Mouse (Mus musculus) neural tube, embryonic 11.5 days (tissue): ENCODE measurements at regions not wholly inside any gene's neighbourhood (a gene's known extent, or its start where the extent isn't known, plus 50 kb on each side); places are given as distances from the start of the nearest gene placed in this dataset.
"Not testable (repeated sequence)": the region's sequence is repeated elsewhere in the genome, so short reads cannot be mapped to it uniquely, and the experiment has no call there.

Source experiments
- ATAC-seq: fragments of 200-750 bp; cut with Nextera tagmentation; 2 replicates; pipeline ENCODE4 v1.8.0; 2017; ENCODE audit warnings: moderate number of reproducible peaks, mild to moderate bottlenecking, moderate TSS enrichment, moderate library complexity; ENCODE audit not compliant: insufficient read depth, low FRiP score, low TSS enrichment
- DNase-seq: peaks from one replicate; pipeline ENCODE4 v3.0.0-alpha.2; 2015; ENCODE audit warnings: low spot score
- H3K27ac ChIP-seq: fragments of 300-500 bp; sonication (generic); 2 replicates; pipeline ENCODE4 v1.5.1; 2014; ENCODE audit warnings: low read depth, mild to moderate bottlenecking, low read length
- H3K27me3 ChIP-seq: fragments of 300-500 bp; sonication (generic); 2 replicates; pipeline ENCODE4 v1.6.1; 2014; ENCODE audit warnings: mild to moderate bottlenecking, low read length, mixed read lengths; ENCODE audit not compliant: control insufficient read depth, insufficient read depth
- H3K36me3 ChIP-seq: fragments of 300-500 bp; sonication (generic); 2 replicates; pipeline ENCODE4 v1.6.1; 2014; ENCODE audit warnings: mild to moderate bottlenecking, low read length, moderate library complexity, mixed read lengths; ENCODE audit not compliant: control insufficient read depth, insufficient read depth
- H3K4me1 ChIP-seq: fragments of 300-500 bp; sonication (generic); 2 replicates; pipeline ENCODE4 v1.6.1; 2014; ENCODE audit warnings: low read length, mixed read lengths; ENCODE audit not compliant: control insufficient read depth, insufficient read depth
- H3K4me2 ChIP-seq: fragments of 300-500 bp; sonication (generic); 2 replicates; pipeline ENCODE4 v1.6.1; 2014; ENCODE audit warnings: low read depth, mild to moderate bottlenecking, moderate library complexity
- H3K4me3 ChIP-seq: fragments of 300-500 bp; sonication (generic); 2 replicates; pipeline ENCODE4 v1.5.1; 2014; ENCODE audit warnings: low read depth, low read length
- H3K9ac ChIP-seq: fragments of 300-500 bp; sonication (generic); 2 replicates; pipeline ENCODE4 v1.6.1; 2014; ENCODE audit warnings: mild to moderate bottlenecking, low read length
- H3K9me3 ChIP-seq: fragments of 300-500 bp; sonication (generic); 2 replicates; pipeline ENCODE4 v1.6.1; 2016; ENCODE audit warnings: low read length; ENCODE audit not compliant: control insufficient read depth
- WGBS: fragments of 180-500 bp; shearing (Covaris S2); extraction: QIAGEN DNeasy Blood & Tissue Kit; methylation state at CpG from one replicate; pipeline ENCODE4 v1.1.7; 2014; 5-methylcytosine and 5-hydroxymethylcytosine counted together

DNA sequence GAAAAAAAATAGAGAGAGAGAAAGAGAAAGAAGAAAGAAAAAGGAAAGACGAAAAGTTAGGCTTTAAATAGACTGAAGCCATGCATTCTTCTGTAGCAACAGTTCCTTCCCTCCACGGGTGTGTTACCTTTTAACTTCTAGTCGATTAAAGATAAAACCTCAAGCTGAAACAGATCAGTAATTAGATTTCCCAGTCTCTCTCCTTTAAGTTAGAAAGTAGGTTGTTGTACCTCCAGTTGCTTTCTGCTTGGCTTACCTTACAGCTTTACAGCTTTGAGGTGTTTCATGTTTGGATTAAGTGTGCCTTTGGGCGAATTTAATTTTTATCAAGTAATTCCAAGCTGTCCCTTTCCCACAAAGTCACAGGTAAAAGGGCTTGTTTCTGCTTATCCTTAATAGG, 225.5 kb downstream of the Wdr20rt start:
- DNase-seq, result no peak
- no peak overlapping the region for H3K9ac ChIP-seq
- H3K27ac ChIP-seq, result no peak overlapping the region
- no peak for ATAC-seq
- no peaks in the 10 kb centered on the region for H3K4me1 ChIP-seq
- H3K9me3 ChIP-seq, result no peaks in the 10 kb centered on the region
- H3K36me3 ChIP-seq, result no peaks in the 10 kb centered on the region
- no peak overlapping the region for H3K4me2 ChIP-seq
- WGBS, result 87% methylated on average over 4 of the region's 4 CpGs
- H3K27me3 ChIP-seq, result no peaks in the 10 kb centered on the region
- H3K4me3 ChIP-seq, result no peak overlapping the region

DNA sequence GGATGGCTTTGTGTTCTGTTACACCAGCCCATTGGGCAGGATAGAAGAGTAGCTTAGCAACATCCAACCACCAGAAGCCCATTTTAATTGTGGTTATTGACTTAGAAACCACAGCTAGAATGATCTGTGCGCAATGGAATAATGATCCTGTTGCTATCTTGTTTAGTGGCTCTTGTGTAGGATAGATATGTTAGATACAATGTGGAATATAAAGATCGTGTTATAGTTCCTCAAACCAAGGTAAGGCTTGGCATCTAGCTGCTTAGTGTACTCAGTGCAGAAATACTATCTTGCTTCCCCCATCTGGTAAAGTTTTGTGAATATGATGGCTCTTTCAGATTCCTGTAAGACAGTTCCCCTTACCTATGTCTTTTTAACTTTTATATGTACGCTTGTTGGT, 230.4 kb downstream of the Wdr20rt start:
- no peaks in the 10 kb centered on the region for H3K9me3 ChIP-seq
- no peak for ATAC-seq
- H3K4me1 ChIP-seq, result no peaks in the 10 kb centered on the region
- no peaks in the 10 kb centered on the region for H3K36me3 ChIP-seq
- 91% methylated on average over 3 of the region's 3 CpGs for WGBS
- H3K27ac ChIP-seq, result no peak overlapping the region
- no peak overlapping the region for H3K4me2 ChIP-seq
- no peak overlapping the region for H3K4me3 ChIP-seq
- no peaks in the 10 kb centered on the region for H3K27me3 ChIP-seq
- H3K9ac ChIP-seq, result no peak overlapping the region
- no peak for DNase-seq

DNA sequence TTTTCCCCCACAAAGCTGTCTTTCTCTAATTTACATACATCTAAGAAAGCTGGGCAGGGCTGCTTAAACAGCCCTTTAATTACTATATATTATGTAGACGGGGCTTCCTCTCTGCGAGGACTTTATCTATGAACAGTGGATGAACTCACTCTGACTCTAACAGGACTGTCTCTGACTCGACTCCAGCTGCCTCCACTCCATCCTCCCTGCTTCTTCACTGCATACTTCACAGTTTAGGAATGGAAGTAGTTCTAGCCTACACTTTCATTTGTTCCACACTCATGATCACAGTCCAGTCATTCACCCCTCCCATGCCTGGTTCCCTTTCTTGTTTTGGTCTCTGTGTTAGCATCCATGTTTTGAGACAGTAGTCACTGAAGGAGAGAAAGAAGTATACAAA, 231.6 kb downstream of the Wdr20rt start:
- H3K9me3 ChIP-seq, result no peaks in the 10 kb centered on the region
- ATAC-seq, result no peak
- H3K36me3 ChIP-seq, result no peaks in the 10 kb centered on the region
- H3K4me3 ChIP-seq, result no peak overlapping the region
- no peak for DNase-seq
- H3K4me2 ChIP-seq, result no peak overlapping the region
- no peak overlapping the region for H3K27ac ChIP-seq
- H3K27me3 ChIP-seq, result no peaks in the 10 kb centered on the region
- H3K4me1 ChIP-seq, result no peaks in the 10 kb centered on the region
- H3K9ac ChIP-seq, result no peak overlapping the region
- WGBS, result 87% methylated on average over 3 of the region's 3 CpGs

DNA sequence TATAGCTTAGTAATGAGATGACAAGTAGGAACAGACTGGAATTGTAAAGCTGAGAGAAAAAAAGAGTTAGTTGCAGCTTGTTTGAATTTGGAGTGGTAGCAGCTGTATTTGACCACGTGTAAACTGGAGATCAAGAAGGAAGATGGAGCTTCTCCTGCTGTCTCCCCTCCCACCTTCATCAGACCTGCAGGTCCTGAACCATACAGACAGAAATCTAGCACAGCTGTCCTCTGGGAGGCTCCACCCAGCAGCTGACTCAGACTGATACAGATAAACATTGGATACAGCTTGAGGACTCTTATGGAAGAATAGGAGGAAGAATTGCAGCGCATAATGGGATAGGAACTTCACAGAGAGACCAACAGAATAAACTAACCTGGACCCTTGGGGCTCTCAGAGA, 238.9 kb downstream of the Wdr20rt start:
- Histone ChIP-seq H3K4me3 (no peak overlapping the region), H3K9ac (no peak overlapping the region), H3K9me3 (no peaks in the 10 kb centered on the region), H3K27ac (no peak overlapping the region), H3K4me1 (no peaks in the 10 kb centered on the region), H3K27me3 (no peaks in the 10 kb centered on the region), H3K4me2 (no peak overlapping the region), H3K36me3 (no peaks in the 10 kb centered on the region)
- ATAC-seq, result no peak
- no peak for DNase-seq
- WGBS, result 86% methylated on average over 2 of the region's 2 CpGs

DNA sequence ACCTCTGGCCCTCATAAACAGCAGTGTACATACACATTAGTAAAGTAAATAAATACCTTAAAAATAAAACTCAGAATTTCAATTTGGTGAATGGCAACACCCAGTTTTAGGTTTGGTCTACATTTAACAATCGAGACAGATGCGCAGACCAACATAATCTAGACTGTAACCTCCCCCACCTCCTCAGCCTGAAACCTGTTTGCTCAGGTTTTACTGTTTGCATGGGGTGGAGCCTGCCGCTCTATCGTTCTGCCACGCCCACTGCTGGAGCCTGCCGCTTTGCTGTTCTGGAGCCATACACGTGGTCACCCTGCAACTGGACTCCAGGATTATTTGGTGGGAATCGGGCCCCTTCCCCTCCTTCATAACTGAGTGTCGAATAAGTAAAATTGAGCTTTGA, 253.4 kb downstream of the Wdr20rt start:
- H3K4me1 ChIP-seq, H3K9me3 ChIP-seq, H3K27me3 ChIP-seq, H3K36me3 ChIP-seq, DNase-seq, ATAC-seq, H3K9ac ChIP-seq, H3K4me2 ChIP-seq, H3K27ac ChIP-seq, H3K4me3 ChIP-seq: not testable (repeated sequence)
- WGBS, result 40% methylated on average over 9 of the region's 9 CpGs

DNA sequence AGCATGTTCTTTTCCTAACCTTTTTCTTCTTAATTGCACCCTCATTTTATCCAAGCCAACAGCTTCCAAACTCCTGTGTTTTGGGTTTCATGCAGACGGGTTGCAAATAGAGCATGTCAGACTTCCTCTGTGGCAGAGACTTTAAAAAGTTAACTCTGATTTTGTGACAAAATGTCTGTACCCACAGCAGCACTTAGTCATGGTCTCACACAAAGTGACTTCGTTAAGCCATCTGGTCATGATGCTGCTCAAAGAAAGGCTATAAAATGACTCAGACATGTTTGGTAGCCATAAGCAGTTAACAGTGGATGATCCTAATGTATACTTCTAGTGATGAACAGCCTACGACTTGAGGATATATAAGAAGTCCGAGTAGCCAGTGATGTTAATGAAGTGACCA, 255.5 kb downstream of the Wdr20rt start:
- no peak for ATAC-seq
- Histone ChIP-seq H3K4me3 (no peak overlapping the region), H3K9ac (no peak overlapping the region), H3K27ac (no peak overlapping the region), H3K4me2 (no peak overlapping the region), H3K27me3 (no peaks in the 10 kb centered on the region), H3K36me3 (no peaks in the 10 kb centered on the region), H3K9me3 (no peaks in the 10 kb centered on the region), H3K4me1 (no peaks in the 10 kb centered on the region)
- DNase-seq, result no peak
- WGBS, result 83% methylated on average over 4 of the region's 4 CpGs

DNA sequence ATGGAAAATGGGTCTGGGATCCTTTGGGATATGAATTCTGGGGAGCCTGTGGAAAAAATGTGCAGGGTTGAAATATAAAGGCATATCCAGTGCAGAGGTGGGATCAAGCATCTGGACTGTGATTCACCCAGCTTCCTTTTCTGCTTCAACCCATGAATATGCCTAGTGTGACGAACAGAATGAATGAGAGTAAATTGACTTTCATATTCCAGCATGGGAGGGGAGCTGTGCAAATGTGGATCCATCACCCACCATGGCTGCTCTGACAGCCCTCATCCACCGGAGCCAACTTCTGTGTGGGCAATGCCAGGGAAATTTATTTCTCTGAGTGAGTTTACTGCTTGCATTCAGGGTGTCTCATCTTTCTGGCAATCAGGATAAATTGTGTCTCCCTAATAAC, 265.8 kb downstream of the Wdr20rt start:
- Histone ChIP-seq H3K4me2 (no peak overlapping the region), H3K4me3 (no peak overlapping the region), H3K9me3 (no peaks in the 10 kb centered on the region), H3K36me3 (no peaks in the 10 kb centered on the region), H3K27me3 (no peaks in the 10 kb centered on the region), H3K27ac (no peak overlapping the region), H3K9ac (no peak overlapping the region), H3K4me1 (no peaks in the 10 kb centered on the region)
- DNase-seq, result no peak
- 66% methylated on average over 2 of the region's 2 CpGs for WGBS
- ATAC-seq, result no peak

DNA sequence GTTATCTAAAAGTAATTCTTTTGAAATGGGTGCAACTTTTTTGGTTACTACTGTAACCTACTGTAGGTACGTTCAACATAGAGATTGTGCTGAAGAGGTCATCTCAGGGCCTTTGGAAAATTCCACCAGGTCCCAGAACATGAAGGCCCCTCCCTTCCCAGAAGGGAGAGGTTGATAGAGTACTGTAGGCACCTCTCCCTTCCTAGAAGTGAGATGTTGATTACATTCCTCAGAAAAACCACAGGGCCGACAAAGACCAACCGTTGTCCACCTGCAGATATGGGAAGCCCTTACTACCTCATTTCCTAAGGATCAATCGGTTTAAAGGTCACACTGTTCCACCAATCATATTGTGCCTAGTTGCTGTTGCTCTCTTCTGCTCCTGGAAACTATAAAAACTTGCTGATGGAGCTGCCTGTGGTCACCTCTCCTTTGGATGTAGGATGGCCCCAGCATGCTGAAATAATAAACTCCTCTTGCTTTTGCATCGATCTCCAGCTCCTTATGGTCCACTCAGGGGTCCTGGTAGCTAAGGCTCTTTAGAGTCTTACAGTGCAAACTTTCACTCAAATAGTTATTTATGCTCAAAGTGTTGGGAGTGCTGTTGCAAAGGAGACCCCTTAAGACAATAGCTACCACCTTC, 269.2 kb downstream of the Wdr20rt start:
- no peak overlapping the region for H3K27ac ChIP-seq
- no peaks in the 10 kb centered on the region for H3K9me3 ChIP-seq
- H3K36me3 ChIP-seq, result no peaks in the 10 kb centered on the region
- no peak overlapping the region for H3K9ac ChIP-seq
- 88% methylated on average over 5 of the region's 5 CpGs for WGBS
- H3K4me2 ChIP-seq, result no peak overlapping the region
- no peaks in the 10 kb centered on the region for H3K27me3 ChIP-seq
- no peak for ATAC-seq
- H3K4me3 ChIP-seq, result no peak overlapping the region
- DNase-seq, result no peak
- no peaks in the 10 kb centered on the region for H3K4me1 ChIP-seq

DNA sequence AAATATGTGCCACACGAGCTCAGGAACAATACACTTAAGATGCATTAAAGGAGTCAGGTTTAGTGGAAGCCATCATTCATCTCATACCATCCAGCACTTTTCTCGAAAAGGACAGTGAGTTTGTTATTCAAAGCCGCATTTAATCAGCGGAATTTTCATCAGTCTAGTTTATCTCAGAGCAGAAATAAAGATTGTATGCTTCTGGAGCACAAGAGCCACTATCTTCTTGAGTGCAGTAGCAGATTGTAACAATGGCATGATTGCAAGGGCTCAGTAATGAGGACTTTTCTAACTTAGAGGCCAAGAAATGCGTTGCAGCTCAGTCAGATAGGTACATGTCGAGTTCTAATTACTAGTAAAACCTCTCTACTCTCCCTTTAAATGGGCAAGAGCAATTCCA, 271.3 kb downstream of the Wdr20rt start:
- WGBS, result 82% methylated on average over 6 of the region's 6 CpGs
- Histone ChIP-seq H3K27me3 (no peaks in the 10 kb centered on the region), H3K27ac (no peak overlapping the region), H3K36me3 (no peaks in the 10 kb centered on the region), H3K9me3 (no peaks in the 10 kb centered on the region), H3K4me3 (no peak overlapping the region), H3K4me1 (no peaks in the 10 kb centered on the region), H3K4me2 (no peak overlapping the region), H3K9ac (no peak overlapping the region)
- no peak for ATAC-seq
- no peak for DNase-seq
